Mouse (Mus musculus): ENCODE measurements around the gene Cd207.

DNA sequence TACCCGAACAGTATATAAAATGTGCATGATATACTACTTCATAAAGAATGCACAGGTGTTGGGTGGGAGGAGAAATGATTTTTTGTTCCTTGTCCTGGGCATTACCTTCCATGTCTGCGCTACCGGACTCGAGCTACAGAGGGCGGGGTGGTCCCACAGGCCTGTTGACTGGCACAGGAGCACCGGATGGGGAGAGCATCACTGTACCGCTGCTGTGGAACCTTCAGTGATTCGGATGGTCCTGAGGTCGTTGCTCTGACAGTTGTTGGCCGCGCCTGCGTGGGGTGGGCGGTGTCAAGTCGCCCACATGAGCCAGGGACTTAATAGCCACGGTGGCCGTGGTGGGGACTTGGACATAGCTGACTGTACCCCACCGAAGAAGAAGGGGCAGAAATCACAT is 50.9 kb downstream of the Cd207 start:
- TF ChIP-seq POLR2A (IDR thresholded peaks at IDR 0.05; ENCODE audit: control insufficient read depth, extremely low read depth, insufficient read depth, low read length, poor library complexity) (no peak), CTCF (IDR thresholded peaks at IDR 0.05; ENCODE audit: borderline replicate concordance, control insufficient read depth, extremely low read depth, insufficient read depth, low read length, poor library complexity) (no peak)

Measured in thymus, adult 2 months (tissue).